Mouse (Mus musculus): ENCODE data around the gene Dnajc9.

DNA sequence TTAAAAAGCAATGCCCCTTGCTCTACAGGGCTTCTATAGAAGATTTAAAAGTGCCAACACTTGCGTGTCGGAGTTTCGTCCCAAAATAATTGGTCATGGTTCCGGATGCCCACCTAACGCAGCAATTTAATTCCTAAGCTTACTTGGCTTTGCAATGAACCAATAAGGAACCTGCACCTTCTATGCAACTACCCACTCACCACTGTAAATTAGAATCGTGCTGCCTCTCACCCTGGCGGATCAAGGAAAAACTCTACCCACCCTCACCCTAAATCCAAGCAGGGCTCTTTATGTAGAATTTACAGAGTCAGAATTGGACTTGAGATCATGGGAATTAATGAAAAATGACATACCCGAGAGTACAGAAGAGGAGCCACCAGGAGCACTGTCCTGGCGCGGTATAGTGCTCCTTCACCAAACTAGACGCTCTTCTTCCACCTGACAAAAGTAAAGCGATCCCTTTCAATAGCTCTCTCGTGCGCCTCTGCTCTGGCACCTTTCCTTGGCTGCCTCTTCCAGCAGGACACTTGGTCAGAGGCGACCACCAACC is 41.2 kb downstream of the Dnajc9 start:
- TF ChIP-seq CTCF (IDR thresholded peaks at IDR 0.05; ENCODE audit: control insufficient read depth, insufficient read depth, insufficient read length) (no peak), MYOD1 (IDR thresholded peaks at IDR 0.05; ENCODE audit: control insufficient read depth, insufficient read length, low read depth) (no peak), MAX (IDR thresholded peaks at IDR 0.05) (no peak), CEBPB (IDR thresholded peaks at IDR 0.05; ENCODE audit: low read depth) (no peak), USF1 (IDR thresholded peaks at IDR 0.05; ENCODE audit: low read depth) (no peak)
